Mouse (Mus musculus): ENCODE data around the gene Fam178b.

DNA sequence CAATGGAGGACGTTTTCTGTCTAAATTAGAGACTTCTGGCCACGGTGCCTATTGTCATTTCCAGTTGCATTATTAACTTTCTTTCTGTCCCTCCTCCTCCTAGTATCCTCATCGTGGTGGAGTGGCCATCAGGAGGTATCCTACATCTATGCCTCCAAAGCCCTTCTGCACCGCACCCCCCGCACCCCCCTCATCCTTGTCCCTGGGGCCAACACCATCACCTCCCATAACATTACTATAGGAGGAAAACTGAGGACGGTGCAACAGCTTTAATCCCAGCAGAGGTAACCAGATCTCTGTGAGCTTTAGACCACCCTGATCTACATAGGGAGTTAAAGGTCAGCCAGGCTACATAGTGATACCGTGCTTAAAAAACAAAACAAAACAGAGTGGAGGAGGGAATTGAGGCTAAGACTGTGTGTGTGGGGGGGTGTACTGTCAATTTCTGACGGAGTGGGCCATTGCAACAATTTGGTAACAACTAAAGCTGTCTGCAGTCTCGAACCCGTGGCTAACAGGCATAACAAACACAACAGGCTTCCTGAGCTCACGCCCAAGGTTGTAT is 7.8 kb upstream of the Fam178b start:
- TF ChIP-seq CTCF (IDR thresholded peaks at IDR 0.05; ENCODE audit: low read depth, low read length) (no peak), EP300 (IDR thresholded peaks at IDR 0.05; ENCODE audit: insufficient read depth, low read depth, low read length) (no peak), POLR2A (IDR thresholded peaks at IDR 0.05; ENCODE audit: insufficient read depth, low read length) (no peak)
